Mouse (Mus musculus): ENCODE measurements around the gene Eno1. TPM values are rescaled to one million over a fixed set of nuclear protein-coding genes. Genes with fewer than 3 reads are reported as not detected.

The Eno1 gene
- polyA plus RNA-seq, 1 experiment from 2014 or later, result 2,045 TPM

GRCm38 (mm10) chr4:150258388-150258787 is 21.9 kb downstream of the Eno1 start:
- Histone ChIP-seq H3K27me3 (ENCODE audit: insufficient read depth, low read length) (no peaks in the 10 kb centered on the region), H3K4me3 (ENCODE audit: low read length) (no peak overlapping the region), H3K9me3 (ENCODE audit: low read length) (no peaks in the 10 kb centered on the region), H3K4me1 (ENCODE audit: insufficient read depth, low read length) (peaks cover 17% of the 10 kb centered on the region), H3K9ac (replicated peaks; ENCODE audit: low read length) (peak overlapping the region; percentile 48; the same call in 1 of the 2 replicates), H3K4me2 (replicated peaks; ENCODE audit: low read depth, low read length) (no peak overlapping the region), H3K36me3 (ENCODE audit: insufficient read depth, low read length) (no peaks in the 10 kb centered on the region), H3K27ac (ENCODE audit: low read length) (peak overlapping the region; percentile 4; the same call in 1 of the 2 replicates)
- no peak for ATAC-seq (ENCODE audit: low FRiP score, low TSS enrichment)
- WGBS, result 58% methylated on average over 14 of the region's 14 CpGs

GRCm38 (mm10) chr4:150259577-150259976 is 23.1 kb downstream of the Eno1 start:
- Histone ChIP-seq H3K4me1 (ENCODE audit: insufficient read depth, low read length) (peaks cover 17% of the 10 kb centered on the region), H3K4me2 (replicated peaks; ENCODE audit: low read depth, low read length) (no peak overlapping the region), H3K27ac (ENCODE audit: low read length) (no peak overlapping the region), H3K4me3 (ENCODE audit: low read length) (no peak overlapping the region), H3K9ac (replicated peaks; ENCODE audit: low read length) (no peak overlapping the region), H3K36me3 (ENCODE audit: insufficient read depth, low read length) (no peaks in the 10 kb centered on the region), H3K27me3 (ENCODE audit: insufficient read depth, low read length) (no peaks in the 10 kb centered on the region), H3K9me3 (ENCODE audit: low read length) (no peaks in the 10 kb centered on the region)
- 93% methylated on average over 7 of the region's 7 CpGs for WGBS
- ATAC-seq (ENCODE audit: low FRiP score, low TSS enrichment), result no peak

- Histone ChIP-seq H3K4me2 (replicated peaks; ENCODE audit: low read depth, low read length) (no peak overlapping the region), H3K36me3 (ENCODE audit: insufficient read depth, low read length) (no peaks in the 10 kb centered on the region), H3K4me3 (ENCODE audit: low read length) (no peak overlapping the region), H3K27me3 (ENCODE audit: insufficient read depth, low read length) (no peaks in the 10 kb centered on the region), H3K27ac (ENCODE audit: low read length) (no peak overlapping the region), H3K9ac (replicated peaks; ENCODE audit: low read length) (no peak overlapping the region), H3K9me3 (ENCODE audit: low read length) (no peaks in the 10 kb centered on the region), H3K4me1 (ENCODE audit: insufficient read depth, low read length) (peaks cover 17% of the 10 kb centered on the region)
- WGBS, result 68% methylated on average over 7 of the region's 7 CpGs
- ATAC-seq (ENCODE audit: low FRiP score, low TSS enrichment), result no peak
These were observed 23.6 kb downstream of the Eno1 start for GRCm38 (mm10) chr4:150260111-150260510.

- peaks cover 20% of the 10 kb centered on the region for H3K4me1 ChIP-seq (ENCODE audit: insufficient read depth, low read length)
- no peak overlapping the region for H3K27ac ChIP-seq (ENCODE audit: low read length)
- H3K36me3 ChIP-seq (ENCODE audit: insufficient read depth, low read length), result no peaks in the 10 kb centered on the region
- no peak overlapping the region for H3K4me3 ChIP-seq (ENCODE audit: low read length)
- no peak overlapping the region for H3K4me2 ChIP-seq (replicated peaks; ENCODE audit: low read depth, low read length)
- no peaks in the 10 kb centered on the region for H3K27me3 ChIP-seq (ENCODE audit: insufficient read depth, low read length)
- H3K9me3 ChIP-seq (ENCODE audit: low read length), result no peaks in the 10 kb centered on the region
- no peak for ATAC-seq (ENCODE audit: low FRiP score, low TSS enrichment)
- whole genome bisulfite sequencing, result 43% methylated on average over 6 of the region's 6 CpGs
- H3K9ac ChIP-seq (replicated peaks; ENCODE audit: low read length), result no peak overlapping the region
These were observed 24.2 kb downstream of the Eno1 start for GRCm38 (mm10) chr4:150260745-150261144.

- Histone ChIP-seq H3K9me3 (ENCODE audit: low read length) (no peaks in the 10 kb centered on the region), H3K4me3 (ENCODE audit: low read length) (no peak overlapping the region), H3K9ac (replicated peaks; ENCODE audit: low read length) (no peak overlapping the region), H3K36me3 (ENCODE audit: insufficient read depth, low read length) (no peaks in the 10 kb centered on the region), H3K27ac (ENCODE audit: low read length) (no peak overlapping the region), H3K4me2 (replicated peaks; ENCODE audit: low read depth, low read length) (no peak overlapping the region), H3K27me3 (ENCODE audit: insufficient read depth, low read length) (no peaks in the 10 kb centered on the region), H3K4me1 (ENCODE audit: insufficient read depth, low read length) (peaks cover 27% of the 10 kb centered on the region)
- WGBS, result 56% methylated on average over 8 of the region's 8 CpGs
- ATAC-seq (ENCODE audit: low FRiP score, low TSS enrichment), result no peak
These were observed 25.8 kb downstream of the Eno1 start for GRCm38 (mm10) chr4:150262301-150262700.

GRCm38 (mm10) chr4:150264903-150265302 is 28.4 kb downstream of the Eno1 start:
- H3K9ac ChIP-seq (replicated peaks; ENCODE audit: low read length), result no peak overlapping the region
- no peaks in the 10 kb centered on the region for H3K36me3 ChIP-seq (ENCODE audit: insufficient read depth, low read length)
- no peak overlapping the region for H3K4me3 ChIP-seq (ENCODE audit: low read length)
- no peaks in the 10 kb centered on the region for H3K9me3 ChIP-seq (ENCODE audit: low read length)
- no peak overlapping the region for H3K4me2 ChIP-seq (replicated peaks; ENCODE audit: low read depth, low read length)
- H3K4me1 ChIP-seq (ENCODE audit: insufficient read depth, low read length), result peaks cover 26% of the 10 kb centered on the region
- H3K27ac ChIP-seq (ENCODE audit: low read length), result no peak overlapping the region
- WGBS, result 61% methylated on average over 7 of the region's 7 CpGs
- no peak for ATAC-seq (ENCODE audit: low FRiP score, low TSS enrichment)
- no peaks in the 10 kb centered on the region for H3K27me3 ChIP-seq (ENCODE audit: insufficient read depth, low read length)

GRCm38 (mm10) chr4:150265471-150265870 is 28.9 kb downstream of the Eno1 start:
- no peak for ATAC-seq (ENCODE audit: low FRiP score, low TSS enrichment)
- WGBS, result 65% methylated on average over 5 of the region's 5 CpGs
- Histone ChIP-seq H3K4me1 (ENCODE audit: insufficient read depth, low read length) (peaks cover 28% of the 10 kb centered on the region), H3K4me3 (ENCODE audit: low read length) (no peak overlapping the region), H3K4me2 (replicated peaks; ENCODE audit: low read depth, low read length) (no peak overlapping the region), H3K27ac (ENCODE audit: low read length) (no peak overlapping the region), H3K27me3 (ENCODE audit: insufficient read depth, low read length) (no peaks in the 10 kb centered on the region), H3K9me3 (ENCODE audit: low read length) (no peaks in the 10 kb centered on the region), H3K9ac (replicated peaks; ENCODE audit: low read length) (no peak overlapping the region), H3K36me3 (ENCODE audit: insufficient read depth, low read length) (no peaks in the 10 kb centered on the region)

- no peak overlapping the region for H3K27ac ChIP-seq (ENCODE audit: low read length)
- H3K36me3 ChIP-seq (ENCODE audit: insufficient read depth, low read length), result no peaks in the 10 kb centered on the region
- no peak overlapping the region for H3K4me2 ChIP-seq (replicated peaks; ENCODE audit: low read depth, low read length)
- no peak for ATAC-seq (ENCODE audit: low FRiP score, low TSS enrichment)
- H3K4me1 ChIP-seq (ENCODE audit: insufficient read depth, low read length), result peaks cover 28% of the 10 kb centered on the region
- H3K4me3 ChIP-seq (ENCODE audit: low read length), result no peak overlapping the region
- no peak overlapping the region for H3K9ac ChIP-seq (replicated peaks; ENCODE audit: low read length)
- H3K27me3 ChIP-seq (ENCODE audit: insufficient read depth, low read length), result no peaks in the 10 kb centered on the region
- 69% methylated on average over 21 of the region's 21 CpGs for WGBS
- no peaks in the 10 kb centered on the region for H3K9me3 ChIP-seq (ENCODE audit: low read length)
These were observed 30.2 kb downstream of the Eno1 start for GRCm38 (mm10) chr4:150266655-150267223.

- Histone ChIP-seq H3K4me3 (ENCODE audit: low read length) (no peak overlapping the region), H3K4me1 (ENCODE audit: insufficient read depth, low read length) (peaks cover 44% of the 10 kb centered on the region), H3K9ac (replicated peaks; ENCODE audit: low read length) (no peak overlapping the region), H3K36me3 (ENCODE audit: insufficient read depth, low read length) (no peaks in the 10 kb centered on the region), H3K27me3 (ENCODE audit: insufficient read depth, low read length) (no peaks in the 10 kb centered on the region), H3K4me2 (replicated peaks; ENCODE audit: low read depth, low read length) (peak overlapping the region; percentile 25; the same call in 1 of the 2 replicates), H3K27ac (ENCODE audit: low read length) (peak overlapping the region; percentile 77), H3K9me3 (ENCODE audit: low read length) (no peaks in the 10 kb centered on the region)
- ATAC-seq (ENCODE audit: low FRiP score, low TSS enrichment), result no peak
- WGBS, result 79% methylated on average over 33 of the region's 33 CpGs
These were observed 32.4 kb downstream of the Eno1 start for GRCm38 (mm10) chr4:150268674-150269653.

- Histone ChIP-seq H3K36me3 (ENCODE audit: insufficient read depth, low read length) (no peaks in the 10 kb centered on the region), H3K9ac (replicated peaks; ENCODE audit: low read length) (peak overlapping the region; percentile 7; the same call in 1 of the 2 replicates), H3K27ac (ENCODE audit: low read length) (peak overlapping the region; percentile 77), H3K4me2 (replicated peaks; ENCODE audit: low read depth, low read length) (peak overlapping the region; percentile 25; the same call in 1 of the 2 replicates), H3K27me3 (ENCODE audit: insufficient read depth, low read length) (no peaks in the 10 kb centered on the region), H3K4me3 (ENCODE audit: low read length) (no peak overlapping the region), H3K4me1 (ENCODE audit: insufficient read depth, low read length) (peaks cover 44% of the 10 kb centered on the region), H3K9me3 (ENCODE audit: low read length) (no peaks in the 10 kb centered on the region)
- 13% methylated on average over 7 of the region's 7 CpGs for WGBS
- ATAC-seq (ENCODE audit: low FRiP score, low TSS enrichment), result 0 out of 2 replicates have a peak, but pooled peaks have one; percentile 21
These were observed 33.2 kb downstream of the Eno1 start for GRCm38 (mm10) chr4:150269679-150270078.

Data from kidney, embryonic 16.5 days (tissue).